Mouse (Mus musculus): ENCODE data around the gene Gm20388. TPM values are rescaled to one million over a fixed set of nuclear protein-coding genes. Genes with fewer than 3 reads are reported as not detected.
A peak's percentile ranks its signal among the peaks of the same experiment; 100 is the strongest.

Gm20388 gene
- total and polyA plus RNA-seq, 2 experiments from 2014 or later, result 51.3 TPM; not detected in 1

DNA sequence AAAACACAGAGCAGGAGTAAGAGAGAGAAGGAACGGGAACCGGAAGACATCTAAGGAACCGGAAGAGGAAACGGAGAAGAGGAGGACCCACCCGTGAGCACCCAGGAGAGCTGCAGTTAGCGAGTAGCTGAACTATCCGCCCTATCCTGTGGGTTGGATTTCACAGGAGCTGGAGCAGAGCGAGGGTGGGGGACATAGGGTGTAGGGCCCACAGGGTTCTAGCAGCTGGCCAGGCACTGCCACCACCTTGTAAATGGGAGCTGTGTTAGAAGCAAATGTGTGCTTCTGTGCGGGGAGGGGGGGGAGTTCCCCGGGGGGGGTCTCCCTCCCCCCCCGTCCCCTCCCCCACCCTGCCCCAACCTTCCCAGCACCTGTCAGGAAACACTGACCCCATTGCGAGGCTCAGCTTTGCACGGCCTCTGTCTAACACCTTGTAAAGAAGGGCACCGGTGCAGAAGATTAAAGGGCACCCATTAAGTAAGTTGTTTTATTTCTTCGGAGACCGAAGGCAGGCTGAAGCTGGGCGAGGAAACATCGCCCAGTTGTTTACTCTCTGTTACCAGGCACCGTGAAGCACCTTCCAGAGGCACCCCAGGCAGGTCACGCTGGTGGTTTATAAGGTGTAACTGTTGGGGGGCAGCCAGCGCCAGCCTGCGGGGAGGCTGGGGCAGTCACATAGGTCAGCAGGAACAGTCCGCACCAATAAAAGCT is 1573.6 kb downstream of the Gm20388 start:
- no peak overlapping the region for H3K27ac ChIP-seq (ENCODE audit: low read depth, low read length)
- ATAC-seq (no peak), DNase-seq (no peak)
- H3K4me2 ChIP-seq (ENCODE audit: low read depth), result no peak overlapping the region
- no peaks in the 10 kb centered on the region for H3K9me3 ChIP-seq (ENCODE audit: low read length)
- no peak overlapping the region for H3K9ac ChIP-seq
- no peaks in the 10 kb centered on the region for H3K4me1 ChIP-seq (ENCODE audit: insufficient read depth)
- no peak for TF ChIP-seq CTCF (IDR thresholded peaks at IDR 0.05; ENCODE audit: low read depth)
- H3K36me3 ChIP-seq (ENCODE audit: insufficient read depth), result no peaks in the 10 kb centered on the region
- peaks cover 3% of the 10 kb centered on the region; the same call in 1 of the 2 replicates for H3K27me3 ChIP-seq (ENCODE audit: insufficient read depth, low read length)
- WGBS, result 78% methylated on average over 20 of the region's 23 CpGs
- no peak overlapping the region for H3K4me3 ChIP-seq (ENCODE audit: low read depth, low read length)

DNA sequence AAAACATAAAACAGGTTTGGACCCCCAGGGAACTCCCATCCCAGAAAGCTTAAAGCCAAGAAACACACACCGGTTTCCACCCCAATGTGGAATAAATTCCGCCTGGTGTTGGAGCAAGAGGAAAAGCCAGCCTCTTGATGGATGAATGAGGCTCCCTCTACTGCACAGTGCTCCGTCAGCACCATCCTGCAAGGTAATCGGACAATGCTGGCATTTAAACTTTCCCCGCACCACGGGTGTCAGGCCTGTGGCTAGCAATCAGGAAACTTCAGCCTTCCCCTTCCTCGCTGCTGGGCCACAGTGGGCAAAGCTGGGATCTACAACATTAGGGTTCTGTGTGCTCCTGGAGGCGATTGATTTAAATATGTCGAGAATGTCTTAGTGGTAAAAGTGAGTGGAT is 1581.0 kb downstream of the Gm20388 start:
- 0 out of 2 replicates have a peak, but pooled peaks cover 2% of the 10 kb centered on the region for H3K27me3 ChIP-seq (ENCODE audit: insufficient read depth, low read length)
- no peak for ATAC-seq
- H3K27ac ChIP-seq (ENCODE audit: low read depth, low read length), result no peak overlapping the region
- no peaks in the 10 kb centered on the region for H3K36me3 ChIP-seq (ENCODE audit: insufficient read depth)
- no peaks in the 10 kb centered on the region for H3K4me1 ChIP-seq (ENCODE audit: insufficient read depth)
- no peaks in the 10 kb centered on the region for H3K9me3 ChIP-seq (ENCODE audit: low read length)
- no peak overlapping the region for H3K4me3 ChIP-seq (ENCODE audit: low read depth, low read length)
- DNase-seq, result no peak
- WGBS, result 56% methylated on average over 9 of the region's 9 CpGs
- TF ChIP-seq CTCF (IDR thresholded peaks at IDR 0.05; ENCODE audit: low read depth), result no peak; the same call in 1 of the 2 replicates
- no peak overlapping the region for H3K9ac ChIP-seq
- no peak overlapping the region for H3K4me2 ChIP-seq (ENCODE audit: low read depth)

DNA sequence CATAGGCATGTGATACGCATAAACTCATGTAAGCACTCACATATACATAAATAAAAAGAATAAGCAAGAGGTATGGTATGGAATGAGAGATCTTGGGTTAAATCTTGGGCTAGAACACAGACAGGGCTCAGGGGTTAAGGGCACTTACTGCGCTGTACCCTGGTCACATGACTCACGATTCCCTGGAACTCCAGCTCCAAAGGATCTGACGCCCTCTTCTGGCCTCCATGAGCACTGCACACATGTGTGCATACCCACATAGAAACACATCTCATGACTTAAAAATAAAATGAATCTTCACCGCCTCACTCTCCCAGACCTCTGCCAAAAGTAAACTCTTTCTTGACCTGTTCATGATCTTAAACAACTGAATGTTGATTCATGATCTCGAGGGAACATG is 1587.0 kb downstream of the Gm20388 start:
- no peak overlapping the region for H3K4me2 ChIP-seq (ENCODE audit: low read depth)
- no peaks in the 10 kb centered on the region for H3K4me1 ChIP-seq (ENCODE audit: insufficient read depth)
- 84% methylated on average over 6 of the region's 6 CpGs for WGBS
- no peak for DNase-seq
- H3K36me3 ChIP-seq (ENCODE audit: insufficient read depth), result no peaks in the 10 kb centered on the region
- no peak overlapping the region for H3K9ac ChIP-seq
- no peaks in the 10 kb centered on the region for H3K27me3 ChIP-seq (ENCODE audit: insufficient read depth, low read length)
- H3K4me3 ChIP-seq (ENCODE audit: low read depth, low read length), result no peak overlapping the region
- ATAC-seq, result no peak
- H3K27ac ChIP-seq (ENCODE audit: low read depth, low read length), result no peak overlapping the region
- H3K9me3 ChIP-seq (ENCODE audit: low read length), result no peaks in the 10 kb centered on the region
- TF ChIP-seq CTCF (IDR thresholded peaks at IDR 0.05; ENCODE audit: low read depth), result no peak

DNA sequence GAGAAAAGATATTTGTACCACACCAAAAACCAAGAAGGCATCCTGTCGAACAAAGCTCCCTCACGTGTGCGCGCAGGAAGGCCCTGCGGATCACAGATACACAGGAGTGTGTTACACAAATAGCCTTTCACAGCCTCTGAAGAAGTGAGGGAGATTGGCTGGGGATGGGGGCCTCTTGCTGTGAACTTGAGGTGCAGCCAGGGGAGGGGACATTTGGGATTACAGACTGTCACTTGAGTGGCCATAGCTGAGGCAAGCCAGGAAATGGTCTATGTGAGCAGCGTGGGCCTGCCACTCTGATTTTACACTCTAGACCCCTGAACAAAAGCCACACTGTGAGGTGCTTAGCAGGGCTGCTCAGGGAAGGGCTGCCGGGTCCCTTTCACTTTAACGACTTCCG is 1601.1 kb downstream of the Gm20388 start:
- TF ChIP-seq CTCF (IDR thresholded peaks at IDR 0.05; ENCODE audit: low read depth), result no peak
- H3K4me2 ChIP-seq (ENCODE audit: low read depth), result no peak overlapping the region
- WGBS, result 47% methylated on average over 9 of the region's 9 CpGs
- H3K27me3 ChIP-seq (ENCODE audit: insufficient read depth, low read length), result peaks cover 4% of the 10 kb centered on the region; the same call in 1 of the 2 replicates
- H3K36me3 ChIP-seq (ENCODE audit: insufficient read depth), result no peaks in the 10 kb centered on the region
- H3K4me3 ChIP-seq (ENCODE audit: low read depth, low read length), result no peak overlapping the region
- ATAC-seq, result no peak
- no peak overlapping the region for H3K27ac ChIP-seq (ENCODE audit: low read depth, low read length)
- no peak overlapping the region for H3K9ac ChIP-seq
- no peaks in the 10 kb centered on the region for H3K4me1 ChIP-seq (ENCODE audit: insufficient read depth)
- H3K9me3 ChIP-seq (ENCODE audit: low read length), result no peaks in the 10 kb centered on the region
- DNase-seq, result no peak

DNA sequence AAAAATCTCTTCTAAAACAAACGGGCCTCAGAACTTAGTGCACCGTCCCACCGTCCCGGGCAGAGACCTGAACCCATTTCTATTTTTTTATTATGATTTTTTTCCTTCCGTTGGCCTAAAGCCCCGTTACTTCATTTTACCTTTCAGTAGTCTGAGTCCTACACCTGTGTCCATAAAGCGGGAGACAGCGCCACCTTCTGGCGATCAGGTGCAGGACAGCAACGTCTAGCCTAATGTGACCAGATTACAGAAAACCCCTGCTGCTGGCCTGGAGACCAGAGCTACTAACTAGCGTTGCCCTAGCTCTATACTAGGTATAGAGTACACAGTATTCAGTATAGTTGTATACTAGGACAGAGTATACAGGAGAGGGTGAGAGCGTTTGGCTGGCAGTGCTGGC is 1602.8 kb downstream of the Gm20388 start:
- H3K4me3 ChIP-seq (ENCODE audit: low read depth, low read length), result no peak overlapping the region
- H3K36me3 ChIP-seq (ENCODE audit: insufficient read depth), result no peaks in the 10 kb centered on the region
- peak; percentile 98 for TF ChIP-seq CTCF (IDR thresholded peaks at IDR 0.05; ENCODE audit: low read depth)
- no peak overlapping the region for H3K9ac ChIP-seq
- H3K27me3 ChIP-seq (ENCODE audit: insufficient read depth, low read length), result peaks cover 4% of the 10 kb centered on the region; the same call in 1 of the 2 replicates
- H3K27ac ChIP-seq (ENCODE audit: low read depth, low read length), result no peak overlapping the region
- no peaks in the 10 kb centered on the region for H3K9me3 ChIP-seq (ENCODE audit: low read length)
- ATAC-seq (peak; percentile 73; the same call in 1 of the 2 replicates), DNase-seq (peak; percentile 90)
- no peaks in the 10 kb centered on the region for H3K4me1 ChIP-seq (ENCODE audit: insufficient read depth)
- WGBS, result 6% methylated on average over 12 of the region's 12 CpGs
- no peak overlapping the region for H3K4me2 ChIP-seq (ENCODE audit: low read depth)

DNA sequence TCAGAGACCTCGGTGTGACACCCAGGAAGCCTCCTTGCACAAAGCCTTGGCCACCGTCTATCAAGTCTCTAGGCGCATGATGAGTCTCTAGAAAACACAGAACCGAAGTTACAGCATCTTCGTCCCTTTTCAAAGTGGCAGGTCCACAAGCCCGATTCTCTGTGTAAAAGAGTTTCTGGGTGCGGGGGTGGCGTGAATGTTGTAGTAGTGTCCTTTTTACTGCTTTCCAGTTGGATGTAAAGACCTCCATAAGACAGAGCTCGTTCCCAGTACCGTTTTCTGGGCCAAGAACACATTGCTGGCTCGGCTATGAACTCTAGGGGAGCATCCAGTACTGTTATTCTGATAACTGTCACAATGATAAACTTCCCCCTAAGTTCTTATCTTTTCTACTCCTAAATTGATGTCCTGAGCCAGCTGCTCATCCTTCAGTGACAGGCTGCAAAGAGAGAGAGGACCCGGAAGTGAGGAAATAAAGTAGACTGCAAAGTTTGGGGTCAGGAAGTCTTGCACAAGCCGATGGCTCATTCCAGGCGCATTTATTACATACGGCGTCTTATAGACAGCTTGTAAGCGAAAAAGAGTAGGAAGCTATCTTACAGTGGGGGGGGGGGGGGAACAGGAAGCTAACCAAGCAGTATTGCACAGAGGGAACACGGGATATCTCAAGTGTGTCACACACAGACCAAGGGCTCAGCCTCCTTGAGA is 1614.6 kb downstream of the Gm20388 start:
- no peak for ATAC-seq
- H3K27ac ChIP-seq (ENCODE audit: low read depth, low read length), result no peak overlapping the region
- H3K9me3 ChIP-seq (ENCODE audit: low read length), result no peaks in the 10 kb centered on the region
- TF ChIP-seq CTCF (IDR thresholded peaks at IDR 0.05; ENCODE audit: low read depth), result no peak
- no peak for DNase-seq
- H3K36me3 ChIP-seq (ENCODE audit: insufficient read depth), result no peaks in the 10 kb centered on the region
- WGBS, result 84% methylated on average over 18 of the region's 18 CpGs
- H3K4me3 ChIP-seq (ENCODE audit: low read depth, low read length), result no peak overlapping the region
- no peaks in the 10 kb centered on the region for H3K27me3 ChIP-seq (ENCODE audit: insufficient read depth, low read length)
- H3K9ac ChIP-seq, result no peak overlapping the region
- H3K4me2 ChIP-seq (ENCODE audit: low read depth), result no peak overlapping the region
- H3K4me1 ChIP-seq (ENCODE audit: insufficient read depth), result no peaks in the 10 kb centered on the region

All from forebrain, postnatal 0 days (tissue).